Mouse (Mus musculus) heart, adult 2 months (tissue): Measurements from ENCODE around the gene Atrn. TPM values are rescaled to one million over a fixed set of nuclear protein-coding genes. Genes with fewer than 3 reads are reported as not detected.
A peak's percentile ranks its signal among the peaks of the same experiment; 100 is the strongest.

Source experiments
- DNase-seq, 2 experiments: peaks; one replicate each; pipeline ENCODE4 v3.0.0; 2021
- H3K27ac ChIP-seq: fragments of 200-600 bp; 2 replicates; pipeline ENCODE4 v1.8.1; 2022
- H3K27me3 ChIP-seq: fragments of 200-500 bp; 2 replicates; pipeline ENCODE4 v1.6.1; 2012; ENCODE audit warnings: mild to moderate bottlenecking, low read length, inconsistent platforms, mixed read lengths; ENCODE audit not compliant: control insufficient read depth, insufficient read depth
- H3K36me3 ChIP-seq: fragments of 200-500 bp; 2 replicates; pipeline ENCODE4 v1.6.1; 2012; ENCODE audit warnings: low read length, inconsistent platforms; ENCODE audit not compliant: control insufficient read depth, insufficient read depth
- H3K4me1 ChIP-seq: fragments of 200-500 bp; 2 replicates; pipeline ENCODE4 v1.6.1; 2011; ENCODE audit warnings: low read length; ENCODE audit not compliant: control insufficient read depth, insufficient read depth
- H3K4me3 ChIP-seq: fragments of 200-600 bp; 2 replicates; pipeline ENCODE4 v1.8.1; 2022
- H3K79me2 ChIP-seq: fragments of 200-500 bp; replicated peaks from 2 replicates; pipeline ENCODE4 v1.6.1; 2012; ENCODE audit warnings: mild to moderate bottlenecking, inconsistent platforms, low read length, moderate library complexity, mixed read lengths; ENCODE audit not compliant: control insufficient read depth, insufficient read depth
- H3K9ac ChIP-seq: fragments of 200-500 bp; 2 replicates; pipeline ENCODE4 v1.6.1; 2012; ENCODE audit warnings: low read depth, mild to moderate bottlenecking, control low read depth, inconsistent platforms, low read length, mixed read lengths
- CTCF ChIP-seq: fragments of 200-600 bp; IDR thresholded peaks from 2 replicates; pipeline ENCODE4 v1.8.1; 2022; ENCODE audit warnings: antibody characterized with exemption, mild to moderate bottlenecking, moderate library complexity
- EP300 ChIP-seq: fragments of 200-500 bp; IDR thresholded peaks from 2 replicates; pipeline ENCODE4 v1.6.1; 2011; ENCODE audit warnings: low read depth, low read length, control low read depth; ENCODE audit not compliant: insufficient read depth
- POLR2A ChIP-seq: fragments of 200-500 bp; IDR thresholded peaks from 2 replicates; pipeline ENCODE4 v1.6.1; 2011; ENCODE audit warnings: mild to moderate bottlenecking, low read depth, low read length, control low read depth; ENCODE audit not compliant: insufficient read depth
- WGBS: fragments of 180-500 bp; shearing (Covaris S2); methylation state at CpG from one replicate; pipeline ENCODE4 v1.1.7; 2018; 5-methylcytosine and 5-hydroxymethylcytosine counted together
- intact Hi-C: fragments of 180-260 bp; cut with DNase I; formaldehyde crosslinking; loops from one replicate; pipeline ENCODE4 v1.15.1; 2025
- long read RNA-seq: library from polyadenylated mRNA; stranded (forward); transcript quantifications from one replicate; pipeline ENCODE4 v2.0.0, GENCODE M21; 2021
- polyA plus RNA-seq: library from polyadenylated mRNA; depleted of rRNA; stranded (reverse); fragments of >200 nt; gene quantifications from 2 replicates; pipeline ENCODE4 v1.2.3, GENCODE M21; 2012; rRNA removed
- total RNA-seq, 2 experiments: library from RNA; stranded (reverse); gene quantifications; 2 replicates each; pipeline ENCODE4 v1.2.3; 2021

The Atrn gene
- 10 to 100 TPM; 23.8 to 24.0 TPM for total RNA-seq
- polyA plus RNA-seq: 8.2 and 16.4 TPM in 2 replicates
- long read RNA-seq, full-length matches to known transcripts: 1 of 21 reads
- long read RNA-seq, partial matches to known transcripts: 1 of 21 reads
- long read RNA-seq, other reads (novel, unspliced or antisense): 19 of 21 reads

DNA sequence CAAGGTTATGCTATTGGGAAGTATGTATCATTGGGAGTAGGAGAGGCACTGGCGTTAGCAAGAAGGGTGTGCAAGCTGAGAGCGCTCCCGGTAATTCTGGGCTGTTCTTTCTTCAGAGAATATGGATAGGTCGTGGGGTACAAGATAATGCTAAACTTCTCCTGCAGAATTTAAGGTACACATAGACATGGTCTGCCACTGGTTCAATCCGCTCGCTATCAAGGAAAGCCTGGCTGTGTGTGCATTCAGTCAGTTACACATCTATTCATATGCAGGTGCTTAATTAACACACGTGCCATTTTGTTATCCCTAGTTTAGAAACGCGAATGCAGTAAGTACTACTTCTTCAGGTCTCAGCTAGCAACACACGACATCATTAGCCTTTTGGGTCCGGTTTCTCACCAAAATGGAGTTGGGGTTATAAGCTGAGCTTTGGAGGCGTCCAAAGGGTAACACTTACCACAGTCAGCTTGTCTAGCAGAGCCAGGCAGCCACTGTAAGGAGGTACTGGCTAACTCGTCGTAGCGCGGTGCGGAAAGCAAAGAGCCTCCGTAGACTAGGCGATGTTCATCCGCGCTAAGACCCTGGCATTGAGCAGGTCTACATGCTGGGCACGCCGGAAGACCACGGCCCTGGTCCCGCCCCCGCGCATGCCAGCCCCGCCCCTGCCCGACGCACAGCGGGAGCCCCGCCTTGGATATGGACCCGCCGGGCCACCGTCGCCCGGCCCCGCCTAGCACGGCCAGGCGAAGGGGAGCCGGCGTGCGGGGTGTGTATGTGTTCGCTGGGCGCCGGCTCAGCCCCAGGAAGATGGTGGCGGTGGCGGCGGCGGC is at the start of gene Atrn, which contains the start of gene 4930402H24Rik:
Gene Atrn (plus strand): TSS at position 745 of the 833 bp plus-strand sequence.
Gene 4930402H24Rik (minus strand): TSS at position 656 of the 833 bp plus-strand sequence.
- WGBS: 3% methylated on average over 50 of the region's 50 CpGs
- H3K36me3 ChIP-seq: peaks cover 5% of the 10 kb centered on the region; the same call in 1 of the 2 replicates
- intact Hi-C loops: loop anchor here (1.0 to 2.0 kb wide), 2 partner anchors 45 to 66 kb away; no protein-coding TSS in a partner anchor

GRCm38 (mm10) chr2:130862091-130862490 is 44.2 kb upstream of the Atrn start:
- intact Hi-C loops: no loop called here
- H3K4me1 ChIP-seq: peaks cover 5% of the 10 kb centered on the region
- no peaks in the 10 kb centered on the region for H3K36me3 ChIP-seq
- no peaks in the 10 kb centered on the region for H3K27me3 ChIP-seq
- H3K79me2 ChIP-seq: no peaks in the 10 kb centered on the region
- TF ChIP-seq EP300 (no peak), CTCF (no peak), POLR2A (no peak)
- WGBS: 39% methylated on average over 3 of the region's 3 CpGs
- no peak overlapping the region for H3K4me3 ChIP-seq
- H3K27ac ChIP-seq: peak overlapping the region; percentile 26
- no peak for DNase-seq
- H3K9ac ChIP-seq: no peak overlapping the region

More for the DNA sequence above, at the start of gene Atrn, which contains the start of gene 4930402H24Rik:
- TF ChIP-seq CTCF: no peak
- no peak for TF ChIP-seq EP300
- peak; percentile 83 for TF ChIP-seq POLR2A
- Histone ChIP-seq H3K9ac (peak within 1 kb of the TSS; percentile 93), H3K27ac (peak within 1 kb of the TSS; percentile 91), H3K79me2 (peaks cover 4% of the 10 kb centered on the region), H3K4me1 (peaks cover 5% of the 10 kb centered on the region), H3K27me3 (no peaks in the 10 kb centered on the region), H3K4me3 (peak within 1 kb of the TSS; percentile 85)
- peak; percentile 95 to 96 for DNase-seq

GRCm38 (mm10) chr2:130870916-130871315 is 35.4 kb upstream of the Atrn start:
- intact Hi-C loops: no loop called here
- Histone ChIP-seq H3K79me2 (no peaks in the 10 kb centered on the region), H3K36me3 (no peaks in the 10 kb centered on the region; the same call in 1 of the 2 replicates), H3K4me1 (no peaks in the 10 kb centered on the region), H3K9ac (no peak overlapping the region), H3K27ac (no peak overlapping the region), H3K27me3 (no peaks in the 10 kb centered on the region), H3K4me3 (no peak overlapping the region)
- 95% methylated on average over 5 of the region's 5 CpGs for WGBS
- TF ChIP-seq POLR2A: no peak
- TF ChIP-seq EP300: no peak
- no peak for TF ChIP-seq CTCF
- DNase-seq: no peak

DNA sequence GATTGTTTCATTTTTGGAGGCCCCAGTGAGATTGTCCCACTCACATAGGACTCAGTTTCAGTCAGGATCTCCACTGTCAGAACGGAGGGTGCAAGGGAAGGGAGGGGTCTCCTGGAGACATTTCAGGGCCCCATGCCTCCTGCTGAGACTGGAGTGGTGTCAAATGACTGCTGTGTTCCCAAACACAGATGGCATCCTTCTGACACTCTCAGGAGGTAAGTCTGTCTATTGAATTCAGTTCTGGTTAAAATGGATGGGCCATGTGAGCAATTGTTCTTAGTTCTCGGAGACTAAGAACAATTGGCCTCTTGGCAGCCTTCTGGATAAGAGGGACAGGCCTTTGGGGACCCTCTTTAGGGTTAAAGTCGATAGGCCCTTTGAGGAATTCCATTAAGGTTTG is 28.9 kb upstream of the Atrn start:
- Histone ChIP-seq H3K27ac (no peak overlapping the region), H3K4me3 (no peak overlapping the region), H3K79me2 (no peaks in the 10 kb centered on the region), H3K4me1 (no peaks in the 10 kb centered on the region; the same call in 1 of the 2 replicates), H3K27me3 (no peaks in the 10 kb centered on the region), H3K9ac (no peak overlapping the region), H3K36me3 (no peaks in the 10 kb centered on the region; the same call in 1 of the 2 replicates)
- TF ChIP-seq CTCF (no peak), EP300 (no peak), POLR2A (no peak)
- WGBS: 48% methylated on average over 3 of the region's 3 CpGs
- DNase-seq: no peak
- intact Hi-C loops: no loop called here

DNA sequence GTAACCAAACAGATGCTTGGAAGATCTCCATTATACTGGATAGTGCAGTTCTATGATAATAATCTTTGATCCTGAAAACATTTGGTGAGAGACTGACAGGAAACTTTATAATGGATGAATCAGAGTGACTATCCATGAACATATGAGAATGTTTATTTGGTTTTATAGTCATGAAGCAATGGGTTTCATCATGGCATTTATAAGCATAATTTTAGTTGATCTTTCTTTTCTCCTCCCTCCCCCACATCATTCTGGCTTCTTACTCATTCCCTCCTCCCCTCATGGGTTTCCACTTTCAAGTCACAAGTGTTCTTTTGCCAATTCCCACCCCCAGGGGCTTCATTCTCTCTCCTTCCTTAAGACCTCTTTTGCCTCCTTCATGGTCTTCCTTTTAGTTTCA is 19.3 kb upstream of the Atrn start:
- Histone ChIP-seq H3K9ac (no peak overlapping the region), H3K36me3 (peaks cover 3% of the 10 kb centered on the region), H3K4me3 (no peak overlapping the region), H3K4me1 (peaks cover 1% of the 10 kb centered on the region), H3K27me3 (no peaks in the 10 kb centered on the region), H3K79me2 (no peaks in the 10 kb centered on the region), H3K27ac (peak overlapping the region; percentile 62)
- no peak for DNase-seq
- no peak for TF ChIP-seq POLR2A
- no peak for TF ChIP-seq EP300
- no peak for TF ChIP-seq CTCF
- intact Hi-C loops: no loop called here

DNA sequence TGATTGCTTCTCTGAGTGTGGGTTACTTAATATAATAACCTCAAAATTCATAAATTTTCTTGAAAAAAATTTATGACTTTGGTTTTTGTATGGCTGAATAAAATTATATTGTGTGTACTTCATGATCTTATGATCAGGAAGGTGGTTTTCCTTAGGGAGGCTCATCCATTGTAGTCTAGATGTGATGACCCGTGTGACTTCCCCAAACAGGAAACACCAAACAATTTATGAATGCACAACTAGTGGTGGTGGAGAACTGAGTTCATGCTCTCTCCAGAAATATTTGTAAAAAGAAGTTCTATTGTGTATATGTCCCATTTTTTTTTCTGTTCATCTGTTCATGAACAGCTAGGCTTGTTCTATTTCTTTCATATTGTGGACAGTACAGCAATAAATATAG is 18.8 kb upstream of the Atrn start:
- WGBS: 50% methylated on average over 1 of the region's 1 CpGs
- DNase-seq: no peak

More for the DNA sequence above, 18.8 kb upstream of the Atrn start:
- TF ChIP-seq POLR2A: no peak
- Histone ChIP-seq H3K4me1 (peaks cover 1% of the 10 kb centered on the region), H3K9ac (no peak overlapping the region), H3K4me3 (no peak overlapping the region), H3K79me2 (no peaks in the 10 kb centered on the region), H3K36me3 (peaks cover 3% of the 10 kb centered on the region), H3K27ac (peak overlapping the region; percentile 62), H3K27me3 (no peaks in the 10 kb centered on the region)
- intact Hi-C loops: no loop called here
